Mouse (Mus musculus): ENCODE measurements around the gene Pop7. TPM values are rescaled to one million over a fixed set of nuclear protein-coding genes. Genes with fewer than 3 reads are reported as not detected.

Pop7 gene
- polyA plus RNA-seq, 1 experiment = 53.0 TPM

DNA sequence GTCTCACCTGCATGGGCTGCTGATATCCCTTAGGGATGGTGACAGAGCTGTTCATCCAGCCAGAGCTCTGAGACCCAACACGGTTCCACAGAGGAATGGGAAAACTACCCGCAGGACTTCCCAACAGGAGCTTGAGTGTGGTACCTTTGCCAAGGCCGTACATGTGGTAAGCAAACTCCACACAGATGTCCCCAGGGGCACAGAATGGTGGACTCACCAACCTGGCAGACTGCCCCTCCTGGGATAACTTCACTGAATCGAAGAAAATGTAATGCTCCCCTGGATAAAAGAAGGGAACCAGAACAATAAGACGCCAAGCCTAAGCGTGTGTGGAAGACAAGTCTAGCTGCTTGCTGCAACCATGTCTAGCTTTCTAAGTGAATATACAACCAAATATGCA is 35.4 kb downstream of the Pop7 start:
- Histone ChIP-seq H3K4me3 (no peak overlapping the region), H3K79me2 (ENCODE audit: control insufficient read depth, insufficient read depth) (no peaks in the 10 kb centered on the region), H3ac (ENCODE audit: control insufficient read depth, insufficient read length) (no peak overlapping the region), H3K4me2 (ENCODE audit: low read depth) (no peak overlapping the region), H3K27me3 (ENCODE audit: control insufficient read depth, insufficient read depth, insufficient read length) (no peaks in the 10 kb centered on the region), H3K36me3 (ENCODE audit: control insufficient read depth, insufficient read depth) (no peaks in the 10 kb centered on the region)
- TF ChIP-seq USF1 (IDR thresholded peaks at IDR 0.05; ENCODE audit: low read depth) (no peak), TCF3 (IDR thresholded peaks at IDR 0.05; ENCODE audit: insufficient read length, low read depth) (no peak), E2F4 (IDR thresholded peaks at IDR 0.05; ENCODE audit: insufficient read depth) (no peak), SRF (IDR thresholded peaks at IDR 0.05; ENCODE audit: control insufficient read depth, insufficient read length, low read depth) (no peak), REST (IDR thresholded peaks at IDR 0.05; ENCODE audit: insufficient read depth, insufficient read length) (no peak), MYOD1 (IDR thresholded peaks at IDR 0.05; ENCODE audit: control insufficient read depth in 1 of 3, insufficient read length in 2 of 3, low read depth in 2 of 3) (no peak), POLR2A (IDR thresholded peaks at IDR 0.05; ENCODE audit: insufficient read length, low read depth) (no peak), POLR2AphosphoS2 (IDR thresholded peaks at IDR 0.05; ENCODE audit: insufficient read length, low read depth) (no peak), CEBPB (IDR thresholded peaks at IDR 0.05; ENCODE audit: insufficient read depth, poor library complexity, severe bottlenecking) (no peak)

DNA sequence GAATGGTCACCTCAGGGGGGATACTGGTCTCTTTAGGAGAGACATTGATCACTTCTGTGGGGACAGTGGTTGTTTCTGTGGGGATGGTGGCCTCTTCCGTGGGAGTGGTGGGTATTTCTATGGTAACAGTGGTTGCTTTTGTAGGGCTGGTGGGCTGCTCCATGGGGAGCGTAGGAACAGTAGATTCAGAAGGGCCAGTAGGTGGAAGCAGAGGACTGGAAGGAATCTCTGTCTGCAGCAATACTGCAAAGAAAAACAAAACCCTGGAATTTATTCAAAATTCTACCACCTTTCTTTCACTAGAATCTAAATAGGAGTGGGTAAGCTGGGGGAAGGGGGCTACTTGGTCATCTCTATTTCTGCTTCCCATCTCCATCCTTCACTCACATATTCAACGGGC is 37.3 kb downstream of the Pop7 start:
- Histone ChIP-seq H3K36me3 (ENCODE audit: control insufficient read depth, insufficient read depth) (no peaks in the 10 kb centered on the region), H3K4me2 (ENCODE audit: low read depth) (no peak overlapping the region), H3K4me3 (no peak overlapping the region), H3K79me2 (ENCODE audit: control insufficient read depth, insufficient read depth) (no peaks in the 10 kb centered on the region), H3ac (ENCODE audit: control insufficient read depth, insufficient read length) (no peak overlapping the region), H3K27me3 (ENCODE audit: control insufficient read depth, insufficient read depth, insufficient read length) (no peaks in the 10 kb centered on the region)
- TF ChIP-seq POLR2A (IDR thresholded peaks at IDR 0.05; ENCODE audit: insufficient read length, low read depth) (no peak), USF1 (IDR thresholded peaks at IDR 0.05; ENCODE audit: low read depth) (no peak)

DNA sequence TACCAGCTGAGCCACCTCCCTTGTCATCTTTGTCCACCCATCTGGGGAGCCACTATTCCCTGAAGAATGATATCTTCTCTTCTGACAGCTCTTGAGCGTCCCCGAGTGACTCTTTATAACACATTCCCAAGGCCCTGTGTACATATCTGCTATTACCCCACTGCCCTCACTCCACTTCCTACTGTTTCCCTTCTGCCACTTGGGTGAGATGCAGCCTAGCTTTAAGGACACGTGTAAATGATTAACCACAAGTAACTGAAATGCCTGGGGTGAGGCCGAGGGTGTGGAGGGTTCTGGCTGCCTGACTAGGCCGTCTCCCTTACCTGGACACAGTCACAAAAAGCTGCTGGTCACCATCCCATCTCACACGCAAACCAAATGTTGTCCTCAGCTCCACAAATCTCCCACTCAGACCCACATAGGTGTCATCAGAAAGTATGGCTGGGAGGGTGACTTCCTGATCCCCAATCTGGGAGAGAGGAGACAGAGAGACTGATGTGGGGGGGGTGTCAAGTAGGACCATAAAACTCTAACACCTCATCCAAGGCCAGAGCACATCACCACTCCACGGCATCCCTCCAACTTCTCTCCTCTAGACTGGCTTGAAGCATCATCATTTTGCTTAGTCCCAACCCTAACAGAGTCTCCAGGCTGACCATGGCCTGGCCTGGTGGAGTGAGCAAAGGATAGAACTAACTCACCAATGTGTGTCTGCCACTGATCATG is 46.3 kb downstream of the Pop7 start:
- TF ChIP-seq MYOG (IDR thresholded peaks at IDR 0.05; ENCODE audit: control insufficient read depth in 1 of 3, insufficient read depth in 1 of 3, insufficient read length in 2 of 3, low read depth in 2 of 3) (no peak), E2F4 (IDR thresholded peaks at IDR 0.05; ENCODE audit: insufficient read depth) (no peak), SRF (IDR thresholded peaks at IDR 0.05; ENCODE audit: control insufficient read depth, insufficient read length, low read depth) (no peak), MAX (IDR thresholded peaks at IDR 0.05; ENCODE audit: low read depth) (no peak), POLR2A (IDR thresholded peaks at IDR 0.05; ENCODE audit: insufficient read length, low read depth) (no peak), POLR2AphosphoS2 (IDR thresholded peaks at IDR 0.05; ENCODE audit: insufficient read length, low read depth) (no peak), USF1 (IDR thresholded peaks at IDR 0.05; ENCODE audit: low read depth) (no peak), CEBPB (IDR thresholded peaks at IDR 0.05; ENCODE audit: insufficient read depth, poor library complexity, severe bottlenecking) (no peak), MYOD1 (IDR thresholded peaks at IDR 0.05; ENCODE audit: control insufficient read depth in 1 of 3, insufficient read length in 2 of 3, low read depth in 2 of 3) (no peak), REST (IDR thresholded peaks at IDR 0.05; ENCODE audit: insufficient read depth, insufficient read length) (no peak), TCF12 (IDR thresholded peaks at IDR 0.05; ENCODE audit: insufficient read depth, poor library complexity, severe bottlenecking) (no peak)
- Histone ChIP-seq H3K27me3 (ENCODE audit: control insufficient read depth, insufficient read depth, insufficient read length) (peaks cover 11% of the 10 kb centered on the region), H3K36me3 (ENCODE audit: control insufficient read depth, insufficient read depth) (no peaks in the 10 kb centered on the region), H3K4me2 (ENCODE audit: low read depth) (no peak overlapping the region), H3ac (ENCODE audit: control insufficient read depth, insufficient read length) (no peak overlapping the region), H3K79me2 (ENCODE audit: control insufficient read depth, insufficient read depth) (no peaks in the 10 kb centered on the region), H3K4me3 (no peak overlapping the region)

DNA sequence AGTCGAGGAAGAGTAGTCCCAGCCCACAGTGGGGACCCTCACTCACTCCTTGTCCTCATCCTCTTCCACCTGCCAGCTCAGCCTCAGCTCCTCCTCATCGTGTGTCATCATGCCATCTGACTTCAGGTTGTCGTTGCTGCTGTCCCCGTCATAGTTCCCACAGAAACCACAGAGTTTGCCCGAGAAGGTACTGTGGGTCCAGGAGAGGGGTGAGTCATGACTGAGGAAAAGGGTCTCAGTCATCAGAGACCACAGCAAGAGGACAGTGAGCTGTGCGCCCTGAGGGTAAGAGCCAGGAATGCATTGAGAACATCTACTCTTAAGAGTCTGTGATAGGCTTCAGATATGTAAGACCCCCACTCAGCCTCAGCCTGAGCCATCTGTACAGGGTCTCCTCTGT is 47.1 kb downstream of the Pop7 start:
- no peaks in the 10 kb centered on the region for H3K79me2 ChIP-seq (ENCODE audit: control insufficient read depth, insufficient read depth)
- TF ChIP-seq POLR2A (IDR thresholded peaks at IDR 0.05; ENCODE audit: insufficient read length, low read depth) (no peak), E2F4 (IDR thresholded peaks at IDR 0.05; ENCODE audit: insufficient read depth) (no peak), SRF (IDR thresholded peaks at IDR 0.05; ENCODE audit: control insufficient read depth, insufficient read length, low read depth) (no peak), TCF3 (IDR thresholded peaks at IDR 0.05; ENCODE audit: insufficient read length, low read depth) (no peak), REST (IDR thresholded peaks at IDR 0.05; ENCODE audit: insufficient read depth, insufficient read length) (no peak), POLR2AphosphoS2 (IDR thresholded peaks at IDR 0.05; ENCODE audit: insufficient read length, low read depth) (no peak), MYOD1 (IDR thresholded peaks at IDR 0.05; ENCODE audit: control insufficient read depth in 1 of 3, insufficient read length in 2 of 3, low read depth in 2 of 3) (no peak), USF1 (IDR thresholded peaks at IDR 0.05; ENCODE audit: low read depth) (no peak), TCF12 (IDR thresholded peaks at IDR 0.05; ENCODE audit: insufficient read depth, poor library complexity, severe bottlenecking) (no peak), CEBPB (IDR thresholded peaks at IDR 0.05; ENCODE audit: insufficient read depth, poor library complexity, severe bottlenecking) (no peak), MAX (IDR thresholded peaks at IDR 0.05; ENCODE audit: low read depth) (no peak), MYOG (IDR thresholded peaks at IDR 0.05; ENCODE audit: control insufficient read depth in 1 of 3, insufficient read depth in 1 of 3, insufficient read length in 2 of 3, low read depth in 2 of 3) (no peak)
- peaks cover 13% of the 10 kb centered on the region for H3K27me3 ChIP-seq (ENCODE audit: control insufficient read depth, insufficient read depth, insufficient read length)

More for the DNA sequence above, 47.1 kb downstream of the Pop7 start:
- Histone ChIP-seq H3K4me3 (no peak overlapping the region), H3K36me3 (ENCODE audit: control insufficient read depth, insufficient read depth) (no peaks in the 10 kb centered on the region), H3K4me2 (ENCODE audit: low read depth) (no peak overlapping the region), H3ac (ENCODE audit: control insufficient read depth, insufficient read length) (no peak overlapping the region)

Other genes starting within 250 kb of the Pop7 start
- 10.9 TPM for gene Ache, start 215.0 kb downstream of the Pop7 start, polyA plus RNA-seq (2012; fragmentation: generic; extraction: Trizol)
- 9.0 TPM for gene Ufsp1, start 207.9 kb downstream of the Pop7 start, polyA plus RNA-seq (2012; fragmentation: generic; extraction: Trizol)
- gene Srrt, start 194.8 kb downstream of the Pop7 start, polyA plus RNA-seq (2012; fragmentation: generic; extraction: Trizol) = 59.0 TPM
- 46.2 TPM for gene Trip6, start 188.1 kb downstream of the Pop7 start, polyA plus RNA-seq (2012; fragmentation: generic; extraction: Trizol)
- 7.9 TPM for gene Slc12a9, start 168.9 kb downstream of the Pop7 start, polyA plus RNA-seq (2012; fragmentation: generic; extraction: Trizol)
- gene Ephb4, start 152.4 kb downstream of the Pop7 start, polyA plus RNA-seq (2012; fragmentation: generic; extraction: Trizol) = 17.8 TPM
- 0.01 TPM for gene Zan, start 25.5 kb downstream of the Pop7 start, polyA plus RNA-seq (2012; fragmentation: generic; extraction: Trizol)
- 9.6 TPM for gene Gigyf1, start 16.0 kb upstream of the Pop7 start, polyA plus RNA-seq (2012; fragmentation: generic; extraction: Trizol)
- gene Epo, start 30.7 kb upstream of the Pop7 start, polyA plus RNA-seq (2012; fragmentation: generic; extraction: Trizol) = not detected
- 632 TPM for gene Gnb2, start 31.0 kb upstream of the Pop7 start, polyA plus RNA-seq (2012; fragmentation: generic; extraction: Trizol)
- gene Actl6b, start 51.0 kb upstream of the Pop7 start, polyA plus RNA-seq (2012; fragmentation: generic; extraction: Trizol) = not detected
- 1.1 TPM for gene Tfr2, start 67.3 kb upstream of the Pop7 start, polyA plus RNA-seq (2012; fragmentation: generic; extraction: Trizol)
- gene Mospd3, start 98.5 kb upstream of the Pop7 start, polyA plus RNA-seq (2012; fragmentation: generic; extraction: Trizol) = 30.3 TPM
- gene Pcolce, start 111.3 kb upstream of the Pop7 start, polyA plus RNA-seq (2012; fragmentation: generic; extraction: Trizol) = 368 TPM
- 0.72 TPM for gene Fbxo24, start 126.5 kb upstream of the Pop7 start, polyA plus RNA-seq (2012; fragmentation: generic; extraction: Trizol)
- gene Lrch4, start 126.6 kb upstream of the Pop7 start, polyA plus RNA-seq (2012; fragmentation: generic; extraction: Trizol) = 29.1 TPM
- 3.3 TPM for gene Gm20605, start 126.7 kb upstream of the Pop7 start, polyA plus RNA-seq (2012; fragmentation: generic; extraction: Trizol)
- 4.6 TPM for gene Sap25, start 138.8 kb upstream of the Pop7 start, polyA plus RNA-seq (2012; fragmentation: generic; extraction: Trizol)
- 0.04 TPM for gene Irs3, start 143.2 kb upstream of the Pop7 start, polyA plus RNA-seq (2012; fragmentation: generic; extraction: Trizol)
- gene Agfg2, start 182.2 kb upstream of the Pop7 start, polyA plus RNA-seq (2012; fragmentation: generic; extraction: Trizol) = 8.7 TPM
- 2.7 TPM for gene Nyap1, start 239.1 kb upstream of the Pop7 start, polyA plus RNA-seq (2012; fragmentation: generic; extraction: Trizol)
- gene Tsc22d4, start 243.2 kb upstream of the Pop7 start, polyA plus RNA-seq (2012; fragmentation: generic; extraction: Trizol) = 48.1 TPM